Mouse (Mus musculus) cerebellum, adult 2 months (tissue): ENCODE results near the gene Ifna1. TPM values are rescaled to one million over a fixed set of nuclear protein-coding genes. Genes with fewer than 3 reads are reported as not detected.
A peak's percentile ranks its signal among the peaks of the same experiment; 100 is the strongest.

Experiments
- DNase-seq, 2 experiments: peaks; one replicate each; pipeline ENCODE4 v3.0.0; 2021
- H3K27ac ChIP-seq: fragments of 200-500 bp; 2 replicates; pipeline ENCODE4 v1.5.1; 2012; ENCODE audit warnings: low read length, control low read depth, inconsistent platforms; ENCODE audit not compliant: insufficient read depth
- H3K27me3 ChIP-seq: fragments of 200-500 bp; 2 replicates; pipeline ENCODE4 v1.6.1; 2012; ENCODE audit warnings: inconsistent platforms, mild to moderate bottlenecking, low read length, moderate library complexity; ENCODE audit not compliant: control insufficient read depth, insufficient read depth
- H3K4me1 ChIP-seq: fragments of 200-500 bp; 2 replicates; pipeline ENCODE4 v1.6.1; 2011; ENCODE audit warnings: low read length; ENCODE audit not compliant: control insufficient read depth, insufficient read depth
- H3K4me3 ChIP-seq: fragments of 200-500 bp; replicated peaks from 2 replicates; pipeline ENCODE3; 2011; ENCODE audit warnings: mild to moderate bottlenecking, low read depth, low read length, control low read depth; ENCODE audit not compliant: insufficient read depth
- CTCF ChIP-seq: fragments of 200-500 bp; IDR thresholded peaks from 2 replicates; pipeline ENCODE4 v1.5.1; 2011; ENCODE audit warnings: low read depth, mild to moderate bottlenecking, control low read depth, low read length, moderate library complexity, borderline replicate concordance; ENCODE audit not compliant: insufficient read depth
- POLR2A ChIP-seq: fragments of 200-500 bp; IDR thresholded peaks from 2 replicates; pipeline ENCODE4 v1.6.1; 2011; ENCODE audit warnings: low read length, control low read depth, borderline replicate concordance; ENCODE audit not compliant: insufficient read depth
- WGBS: fragments of 180-500 bp; shearing (Covaris S2); methylation state at CpG from one replicate; pipeline ENCODE4 v1.1.7; 2018; 5-methylcytosine and 5-hydroxymethylcytosine counted together
- polyA plus RNA-seq: library from polyadenylated mRNA; depleted of rRNA; stranded (reverse); fragments of >200 nt; gene quantifications from 2 replicates; pipeline ENCODE4 v1.2.3, GENCODE M21; 2012

Gene Ifna1
- polyA plus RNA-seq, 1 experiment: not detected

DNA sequence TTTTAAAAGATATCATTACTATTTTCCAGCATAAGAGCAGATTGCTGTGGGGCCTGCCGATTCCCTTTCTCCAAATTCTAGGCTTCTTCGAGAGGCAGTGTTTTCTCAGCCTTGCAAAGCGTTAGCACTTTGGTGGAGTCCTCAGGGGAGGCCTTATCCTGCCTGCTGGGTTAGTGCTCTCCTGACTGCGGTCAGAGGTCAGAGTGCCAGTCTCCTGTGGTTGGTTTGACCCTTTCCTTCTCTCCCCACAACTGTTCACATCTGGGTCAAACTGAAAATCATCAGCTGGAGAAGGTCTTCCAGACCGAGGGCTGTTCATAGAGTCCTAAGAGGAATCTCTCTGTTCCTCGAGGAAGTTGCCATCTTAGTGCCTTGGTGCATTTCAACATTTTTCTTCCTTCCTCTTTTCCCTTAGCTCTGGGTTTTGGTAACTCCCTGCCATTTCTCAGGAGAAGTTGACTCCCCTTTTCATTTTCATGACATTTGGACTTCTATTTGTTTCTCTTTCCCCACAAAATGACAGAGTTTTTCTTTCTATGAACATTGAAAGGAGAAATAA lies 15.2 kb downstream of the Ifna1 start:
- no peak for DNase-seq
- no peak overlapping the region for H3K4me3 ChIP-seq
- 70% methylated on average over 6 of the region's 6 CpGs for WGBS
- no peak overlapping the region for H3K27ac ChIP-seq
- TF ChIP-seq POLR2A: no peak
- no peak for TF ChIP-seq CTCF
- no peaks in the 10 kb centered on the region for H3K4me1 ChIP-seq
- no peaks in the 10 kb centered on the region; the same call in 1 of the 2 replicates for H3K27me3 ChIP-seq

DNA sequence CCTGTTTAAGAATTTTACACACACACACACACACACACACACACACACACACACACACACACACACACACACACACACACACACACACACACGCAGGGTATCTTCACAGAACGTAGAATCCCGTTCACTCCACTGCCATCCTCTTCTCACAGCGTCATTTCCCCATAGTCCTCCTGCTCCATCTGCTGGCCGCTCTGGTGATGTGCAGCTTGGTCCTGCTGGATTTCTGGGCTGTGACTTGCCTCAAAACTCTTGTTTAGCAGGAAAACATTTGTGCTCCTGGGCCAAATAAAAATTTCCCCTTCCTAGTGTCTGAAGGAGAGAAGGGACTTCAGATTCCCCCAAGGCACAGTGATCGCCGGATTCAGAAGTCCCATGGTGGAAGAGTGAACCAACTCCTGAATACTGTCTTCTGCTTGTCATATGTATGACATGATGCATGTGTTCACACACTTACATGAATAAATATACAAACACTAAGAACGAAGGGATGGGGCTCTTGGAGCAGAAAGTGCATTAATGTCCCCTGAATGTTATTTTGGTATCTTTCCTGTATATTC lies 17.6 kb downstream of the Ifna1 start:
- Histone ChIP-seq H3K4me1 (no peaks in the 10 kb centered on the region), H3K27me3 (no peaks in the 10 kb centered on the region; the same call in 1 of the 2 replicates), H3K27ac (no peak overlapping the region), H3K4me3 (peak overlapping the region; percentile 69)
- peak; percentile 59 to 72 for DNase-seq
- 1% methylated on average over 8 of the region's 8 CpGs for WGBS
- TF ChIP-seq POLR2A: no peak
- TF ChIP-seq CTCF: peak; percentile 89

DNA sequence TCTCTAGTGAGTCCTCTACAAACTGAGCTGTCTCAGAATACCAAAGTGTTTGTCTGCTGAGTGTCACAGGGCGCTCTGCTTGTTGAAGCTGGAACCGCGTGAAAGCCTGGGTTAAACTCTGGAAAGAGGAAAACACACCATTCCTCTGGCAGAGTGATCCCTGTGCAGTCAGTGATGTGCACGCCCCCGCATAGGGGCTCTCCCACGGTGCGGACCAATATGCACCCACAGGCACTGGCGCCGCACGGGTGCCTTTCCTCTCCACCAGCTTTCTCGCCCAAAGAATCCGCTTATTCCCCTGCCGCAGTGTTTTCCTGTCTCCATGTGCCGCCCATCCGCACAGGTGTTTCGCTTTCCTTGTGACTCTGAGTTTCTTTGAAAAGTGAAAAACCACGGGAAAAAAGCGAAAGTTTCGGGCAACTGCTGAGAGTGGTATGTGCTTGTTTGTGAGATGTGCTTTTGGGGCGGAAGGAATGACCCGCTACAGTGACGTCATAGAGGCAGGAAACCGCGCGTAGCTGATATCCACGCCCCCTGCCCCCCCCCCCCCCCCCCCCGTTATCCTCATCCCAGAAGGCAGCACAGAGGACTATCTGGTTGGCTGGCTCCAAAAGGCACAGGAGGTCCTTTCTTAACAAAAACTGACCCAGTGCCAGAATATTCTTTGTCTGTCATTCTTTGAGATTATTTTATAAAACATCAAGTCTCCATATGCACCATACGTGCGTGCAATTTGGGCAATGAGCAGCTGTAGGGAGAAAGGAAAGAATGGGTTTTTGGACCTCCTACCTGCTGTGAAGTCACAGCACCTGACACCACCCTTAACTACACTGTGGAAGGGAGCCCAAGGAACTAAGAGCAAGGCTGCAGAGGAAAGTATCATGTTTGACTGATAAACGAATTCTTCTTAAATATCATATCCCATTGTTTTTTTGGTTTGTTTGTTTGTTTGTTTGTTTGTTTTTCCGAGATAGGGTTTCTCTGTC lies 18.3 kb downstream of the Ifna1 start:
- DNase-seq: peak; percentile 4 to 19
- Histone ChIP-seq H3K27ac (no peak overlapping the region), H3K4me3 (peak overlapping the region; percentile 69), H3K27me3 (no peaks in the 10 kb centered on the region; the same call in 1 of the 2 replicates), H3K4me1 (no peaks in the 10 kb centered on the region)
- no peak for TF ChIP-seq CTCF
- no peak for TF ChIP-seq POLR2A
- 7% methylated on average over 31 of the region's 31 CpGs for WGBS

DNA sequence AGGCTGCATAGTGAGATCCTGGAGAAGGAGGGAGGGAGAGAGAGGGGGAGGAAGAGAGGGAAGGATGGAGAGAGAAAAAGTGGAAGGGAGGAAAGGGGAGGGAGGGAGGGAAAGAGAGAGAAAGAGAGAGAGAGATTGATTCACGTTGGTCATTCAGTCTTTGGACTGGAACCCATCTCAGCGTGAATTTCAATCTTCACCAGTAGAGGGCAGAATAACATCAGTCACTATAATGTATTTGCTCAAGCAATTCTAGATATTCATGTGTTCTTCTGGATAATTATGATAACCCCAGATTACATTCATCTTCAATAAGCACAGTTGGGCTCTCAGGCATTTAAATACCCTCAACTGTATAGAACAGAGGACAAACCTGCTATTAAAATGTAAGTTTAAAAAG lies 22.8 kb downstream of the Ifna1 start:
- Histone ChIP-seq H3K4me3 (no peak overlapping the region), H3K27me3 (no peaks in the 10 kb centered on the region), H3K4me1 (no peaks in the 10 kb centered on the region), H3K27ac (no peak overlapping the region)
- WGBS: 2% methylated on average over 2 of the region's 2 CpGs
- no peak for TF ChIP-seq POLR2A
- TF ChIP-seq CTCF: peak; percentile 21; the same call in 1 of the 2 replicates
- peak in 1 of 2 experiments; percentile 14 for DNase-seq

DNA sequence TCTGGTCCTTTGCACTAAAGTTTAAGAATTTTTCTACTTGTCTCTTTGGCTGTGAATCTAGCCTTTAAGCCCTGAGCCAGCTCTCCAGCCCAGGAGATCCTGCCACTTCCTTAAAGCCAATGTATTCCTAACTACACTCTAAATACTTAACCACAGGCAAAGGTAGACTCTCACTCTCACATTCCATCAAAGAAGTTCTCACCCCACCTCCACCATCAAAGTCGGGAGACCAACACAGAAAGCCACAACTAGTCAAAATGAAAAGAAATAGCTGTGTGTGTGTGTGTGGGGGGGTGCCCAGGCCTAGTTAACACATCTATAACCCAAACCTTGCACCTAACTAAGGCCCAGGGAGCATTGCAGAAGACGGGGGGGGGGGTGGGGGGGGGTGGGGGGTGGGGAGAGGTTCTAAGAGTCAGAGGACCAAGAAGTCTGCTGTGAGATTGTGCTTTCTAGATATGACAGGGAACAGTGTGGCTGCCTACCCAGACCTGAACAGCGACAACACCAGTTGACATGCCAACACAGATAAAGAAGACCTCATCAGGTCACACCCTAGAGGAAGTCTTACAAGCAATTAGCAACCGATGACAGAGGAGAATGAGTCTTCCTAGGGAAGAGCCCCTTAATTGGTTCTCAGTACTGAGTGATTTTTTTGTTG lies 25.7 kb downstream of the Ifna1 start:
- TF ChIP-seq POLR2A (no peak), CTCF (no peak)

DNA sequence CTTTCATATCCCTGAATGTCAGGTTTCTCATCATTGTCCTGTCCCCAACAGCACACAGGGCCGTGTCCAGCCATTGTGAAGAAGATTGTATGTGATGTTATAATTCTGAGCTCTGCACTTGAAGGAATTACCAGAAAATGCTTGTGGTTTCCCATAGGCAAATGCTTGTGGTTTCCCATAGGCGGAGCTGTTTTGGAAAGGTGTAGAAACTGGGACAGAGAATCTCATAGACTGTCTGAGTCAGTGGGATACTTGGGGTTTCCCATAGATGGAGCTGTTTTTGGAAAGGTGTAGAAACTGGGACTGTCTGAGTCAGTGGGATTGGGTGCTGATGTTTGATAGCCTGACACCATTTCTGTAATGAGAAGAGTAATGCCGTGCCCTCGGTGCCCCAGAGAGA lies 26.6 kb downstream of the Ifna1 start:
- Histone ChIP-seq H3K4me3 (no peak overlapping the region), H3K27ac (no peak overlapping the region), H3K27me3 (no peaks in the 10 kb centered on the region), H3K4me1 (no peaks in the 10 kb centered on the region)
- 79% methylated on average over 4 of the region's 4 CpGs for WGBS
- no peak for TF ChIP-seq CTCF
- no peak for TF ChIP-seq POLR2A
- DNase-seq: no peak

More for the DNA sequence above, 25.7 kb downstream of the Ifna1 start:
- 80% methylated on average over 4 of the region's 4 CpGs for WGBS
- H3K4me1 ChIP-seq: no peaks in the 10 kb centered on the region
- DNase-seq: no peak
- no peak overlapping the region for H3K27ac ChIP-seq
- no peaks in the 10 kb centered on the region for H3K27me3 ChIP-seq
- H3K4me3 ChIP-seq: no peak overlapping the region

DNA sequence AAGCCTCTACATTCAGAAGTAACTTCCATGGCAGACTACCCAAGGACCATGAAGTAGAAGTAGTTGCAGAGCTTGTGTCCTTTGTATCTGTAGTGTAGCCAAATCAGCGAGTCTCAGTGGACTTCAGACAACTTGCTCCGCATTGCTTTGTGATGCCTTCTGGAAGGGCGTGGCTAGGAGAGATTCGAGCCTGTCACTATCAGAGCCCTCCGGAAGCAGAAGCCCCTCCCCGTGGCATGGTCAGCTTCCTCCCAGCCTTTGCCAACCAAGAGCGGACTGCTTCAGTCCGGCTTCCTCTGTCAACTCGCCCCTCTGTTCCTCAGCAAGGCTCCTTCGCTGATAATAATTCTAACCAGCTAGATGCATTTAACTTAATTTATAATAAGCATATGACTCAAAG lies 28.4 kb downstream of the Ifna1 start:
- TF ChIP-seq POLR2A (no peak), CTCF (no peak)
- WGBS: 36% methylated on average over 10 of the region's 10 CpGs
- Histone ChIP-seq H3K27me3 (no peaks in the 10 kb centered on the region), H3K4me1 (no peaks in the 10 kb centered on the region), H3K4me3 (no peak overlapping the region), H3K27ac (no peak overlapping the region)
- DNase-seq: no peak
